Mouse (Mus musculus): Measurements from ENCODE around the gene Atp2b2. TPM values are rescaled to one million over a fixed set of nuclear protein-coding genes. Genes with fewer than 3 reads are reported as not detected.

Gene Atp2b2
- total and polyA plus RNA-seq, 3 experiments: 0.04 TPM; not detected in 2

- Histone ChIP-seq H3K27ac (ENCODE audit: control insufficient read depth, low read depth, low read length) (no peak overlapping the region), H3K9ac (ENCODE audit: control insufficient read depth, low read depth, low read length, poor library complexity, severe bottlenecking) (no peak overlapping the region), H3K79me2 (ENCODE audit: control insufficient read depth, insufficient read depth, low read length, poor library complexity) (no peaks in the 10 kb centered on the region), H3K27me3 (ENCODE audit: control insufficient read depth in 1 of 2, insufficient read depth in 2 of 2, low read length in 2 of 2) (no peaks in the 10 kb centered on the region), H3K4me3 (ENCODE audit: control insufficient read depth in 1 of 2, insufficient read depth in 1 of 2, low read depth in 2 of 2, low read length in 2 of 2) (no peak overlapping the region), H3K9me3 (replicated peaks; ENCODE audit: insufficient read depth, low read length) (no peaks in the 10 kb centered on the region), H3K36me3 (ENCODE audit: control insufficient read depth in 1 of 2, insufficient read depth in 2 of 2, low read length in 2 of 2) (no peaks in the 10 kb centered on the region), H3K4me1 (ENCODE audit: control insufficient read depth in 1 of 2, insufficient read depth in 2 of 2, low read length in 2 of 2) (no peaks in the 10 kb centered on the region)
- TF ChIP-seq POLR2AphosphoS2 (IDR thresholded peaks at IDR 0.05; ENCODE audit: low read length) (no peak), SMC3 (IDR thresholded peaks at IDR 0.05; ENCODE audit: low read depth, low read length) (no peak), ZC3H11A (IDR thresholded peaks at IDR 0.05; ENCODE audit: low read depth, low read length) (no peak), JUND (IDR thresholded peaks at IDR 0.05; ENCODE audit: low read depth, low read length) (no peak), ETS1 (IDR thresholded peaks at IDR 0.05; ENCODE audit: low read depth, low read length) (no peak), RAD21 (IDR thresholded peaks at IDR 0.05; ENCODE audit: low read depth, low read length) (no peak), MYB (IDR thresholded peaks at IDR 0.05; ENCODE audit: low read depth, low read length) (no peak), KAT2A (conservative IDR thresholded peaks at IDR 0.05; ENCODE audit: low read depth, low read length) (no peak), RCOR1 (IDR thresholded peaks at IDR 0.05; ENCODE audit: low read depth, low read length) (no peak), MEF2A (IDR thresholded peaks at IDR 0.05; ENCODE audit: extremely low read depth, insufficient replicate concordance, low read depth, low read length, poor library complexity, severe bottlenecking) (no peak), CHD2 (IDR thresholded peaks at IDR 0.05; ENCODE audit: low read length) (no peak), ELF1 (IDR thresholded peaks at IDR 0.05; ENCODE audit: low read depth, low read length) (no peak), POLR2AphosphoS5 (IDR thresholded peaks at IDR 0.05; ENCODE audit: borderline replicate concordance, low read depth, low read length) (no peak), TBP (IDR thresholded peaks at IDR 0.05; ENCODE audit: low read depth, low read length) (no peak), POLR2A (IDR thresholded peaks at IDR 0.05; ENCODE audit: control insufficient read depth in 1 of 2, insufficient read depth in 1 of 2, low read depth in 1 of 2, low read length in 2 of 2, poor library complexity in 1 of 2) (no peak), NRF1 (IDR thresholded peaks at IDR 0.05; ENCODE audit: insufficient read depth, low read depth, low read length, poor library complexity, severe bottlenecking) (no peak), GATA1 (IDR thresholded peaks at IDR 0.05; ENCODE audit: low read depth, low read length) (no peak)
- DNase-seq (ENCODE audit: low read depth, low spot score): no peak
Measured at GRCm38 (mm10) chr6:113838493-113838892, 203.9 kb downstream of the Atp2b2 start.

- Histone ChIP-seq H3K9ac (ENCODE audit: control insufficient read depth, low read depth, low read length, poor library complexity, severe bottlenecking) (no peak overlapping the region), H3K27ac (ENCODE audit: control insufficient read depth, low read depth, low read length) (no peak overlapping the region), H3K9me3 (replicated peaks; ENCODE audit: insufficient read depth, low read length) (no peaks in the 10 kb centered on the region), H3K4me3 (ENCODE audit: control insufficient read depth in 1 of 2, insufficient read depth in 1 of 2, low read depth in 2 of 2, low read length in 2 of 2) (no peak overlapping the region), H3K27me3 (ENCODE audit: control insufficient read depth in 1 of 2, insufficient read depth in 2 of 2, low read length in 2 of 2) (no peaks in the 10 kb centered on the region), H3K36me3 (ENCODE audit: control insufficient read depth in 1 of 2, insufficient read depth in 2 of 2, low read length in 2 of 2) (no peaks in the 10 kb centered on the region), H3K79me2 (ENCODE audit: control insufficient read depth, insufficient read depth, low read length, poor library complexity) (no peaks in the 10 kb centered on the region), H3K4me1 (ENCODE audit: control insufficient read depth in 1 of 2, insufficient read depth in 2 of 2, low read length in 2 of 2) (no peaks in the 10 kb centered on the region)
- no peak for DNase-seq (ENCODE audit: low read depth, low spot score)
- TF ChIP-seq E2F4 (IDR thresholded peaks at IDR 0.05; ENCODE audit: borderline replicate concordance, low read depth, low read length) (no peak), NRF1 (IDR thresholded peaks at IDR 0.05; ENCODE audit: insufficient read depth, low read depth, low read length, poor library complexity, severe bottlenecking) (no peak), TBP (IDR thresholded peaks at IDR 0.05; ENCODE audit: low read depth, low read length) (no peak), MAX (IDR thresholded peaks at IDR 0.05; ENCODE audit: low read length) (no peak), ZC3H11A (IDR thresholded peaks at IDR 0.05; ENCODE audit: low read depth, low read length) (no peak), EP300 (IDR thresholded peaks at IDR 0.05; ENCODE audit: low read depth in 1 of 2, low read length in 2 of 2) (no peak), CHD1 (IDR thresholded peaks at IDR 0.05; ENCODE audit: low read depth, low read length) (no peak), CHD2 (IDR thresholded peaks at IDR 0.05; ENCODE audit: low read length) (no peak), SMC3 (IDR thresholded peaks at IDR 0.05; ENCODE audit: low read depth, low read length) (no peak), ZKSCAN1 (IDR thresholded peaks at IDR 0.05; ENCODE audit: low read depth, low read length) (no peak), ELF1 (IDR thresholded peaks at IDR 0.05; ENCODE audit: low read depth, low read length) (no peak), NELFE (IDR thresholded peaks at IDR 0.05; ENCODE audit: low read depth, low read length) (no peak), ETS1 (IDR thresholded peaks at IDR 0.05; ENCODE audit: low read depth, low read length) (no peak), USF2 (IDR thresholded peaks at IDR 0.05; ENCODE audit: borderline replicate concordance in 1 of 2, insufficient read depth in 1 of 2, low read depth in 1 of 2, low read length in 2 of 2) (no peak), JUND (IDR thresholded peaks at IDR 0.05; ENCODE audit: low read depth, low read length) (no peak), MAZ (IDR thresholded peaks at IDR 0.05; ENCODE audit: low read depth, low read length) (no peak), KAT2A (conservative IDR thresholded peaks at IDR 0.05; ENCODE audit: low read depth, low read length) (no peak), ZMIZ1 (IDR thresholded peaks at IDR 0.05; ENCODE audit: low read depth, low read length) (no peak), RCOR1 (IDR thresholded peaks at IDR 0.05; ENCODE audit: low read depth, low read length) (no peak)
Measured at GRCm38 (mm10) chr6:113837740-113838139, 204.7 kb downstream of the Atp2b2 start.

All from MEL (cell line).